Mouse (Mus musculus): ENCODE data around the gene Tedc1. TPM values are rescaled to one million over a fixed set of nuclear protein-coding genes. Genes with fewer than 3 reads are reported as not detected.
A peak's percentile ranks its signal among the peaks of the same experiment; 100 is the strongest.

Tedc1 gene
- total and polyA plus RNA-seq, 3 experiments, result 0.66 to 3.6 (median 1.4) TPM

DNA sequence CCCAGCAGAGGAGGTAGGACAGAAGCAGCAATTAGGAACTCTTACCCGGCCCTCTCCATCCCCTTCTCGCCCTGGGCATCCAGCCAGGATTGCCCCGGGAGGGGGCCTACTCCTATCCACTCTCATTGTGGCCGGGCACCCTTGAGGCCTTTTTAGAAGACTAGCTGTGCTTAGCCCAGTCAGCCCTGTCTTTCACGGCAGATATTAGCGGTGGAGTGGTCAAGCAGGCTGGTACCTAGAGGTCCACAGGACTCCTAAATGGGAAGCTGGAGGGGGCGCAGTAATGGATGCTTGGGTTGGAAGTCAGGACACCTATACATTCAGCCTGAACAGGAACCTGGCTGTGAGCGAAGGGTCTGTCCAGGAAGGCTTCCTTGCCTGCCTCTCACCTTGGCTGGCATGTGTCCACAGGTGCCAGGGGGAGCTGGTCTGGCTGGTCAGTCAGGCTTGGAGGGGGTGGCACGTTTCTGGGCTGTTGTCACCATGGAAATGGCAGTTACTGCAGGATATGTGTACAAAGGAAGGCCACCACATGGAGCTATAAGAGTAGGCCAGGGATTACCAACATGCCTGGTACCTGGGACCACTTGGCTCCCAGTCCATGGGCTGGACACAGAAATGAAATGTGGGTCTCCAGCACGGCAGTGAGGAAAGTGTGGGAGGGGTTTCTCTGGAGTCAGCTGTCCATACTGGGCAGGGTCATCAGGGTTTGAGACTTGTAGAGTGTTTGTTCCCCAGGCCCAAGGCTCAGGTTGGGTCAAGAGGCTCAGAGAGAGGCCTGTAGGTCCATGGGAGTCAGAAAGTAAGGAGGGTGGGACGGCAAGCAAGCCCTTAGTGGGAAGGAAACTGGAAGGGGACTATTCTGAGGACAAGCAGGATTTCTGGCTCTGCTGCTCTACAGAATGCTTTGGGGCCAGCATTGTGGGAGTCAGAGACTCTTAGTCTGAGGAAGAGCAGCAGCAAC is 17.0 kb upstream of the Tedc1 start:
- DNase-seq, result no peak

GRCm38 (mm10) chr12:113139908-113140615 is 16.2 kb upstream of the Tedc1 start, which contains the start of gene Crip2:
Gene Crip2 (plus strand): TSS chr12:113140236.
- peak; percentile 92 for DNase-seq

DNA sequence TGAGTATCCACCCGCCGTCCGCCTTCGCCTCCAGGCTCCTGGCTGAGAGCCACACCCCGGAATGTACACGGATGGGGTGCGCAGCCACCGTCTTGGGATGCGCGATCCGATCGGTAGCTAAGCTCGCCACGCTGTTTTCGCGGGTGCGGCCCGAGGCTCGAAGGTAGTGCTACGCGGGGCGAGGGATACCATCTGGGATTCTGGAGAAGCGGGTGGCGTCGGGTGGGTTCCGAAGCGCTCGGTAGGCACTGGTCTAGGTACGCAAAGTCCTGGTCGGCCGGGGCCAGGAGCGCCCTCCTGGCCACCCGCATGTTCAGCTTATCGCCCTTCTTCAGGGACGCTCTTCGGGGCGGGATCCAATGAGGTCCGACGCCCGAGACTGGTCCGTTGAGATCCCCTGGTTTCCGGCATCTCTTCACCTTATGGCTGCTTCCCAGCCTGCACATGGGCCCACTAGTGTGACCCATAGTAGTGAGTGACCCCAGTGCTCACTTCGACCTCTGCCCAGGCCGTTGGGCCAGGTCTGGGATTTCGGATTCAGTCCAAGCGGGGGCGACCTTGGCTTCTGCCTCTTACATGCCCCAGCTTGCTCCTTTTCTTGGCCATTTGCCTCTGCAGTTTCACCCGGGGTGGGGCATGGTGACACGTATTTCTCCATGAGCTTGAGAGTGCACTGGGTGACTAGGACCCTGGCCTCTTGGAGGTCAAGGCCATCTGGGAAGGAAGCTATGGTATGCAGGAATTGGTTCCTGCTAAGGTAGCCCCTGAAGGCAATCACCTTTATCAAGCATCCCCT is 15.4 kb upstream of the Tedc1 start:
- DNase-seq, result peak; percentile 81

GRCm38 (mm10) chr12:113141531-113141973 is 14.7 kb upstream of the Tedc1 start:
- DNase-seq, result peak; percentile 67

DNA sequence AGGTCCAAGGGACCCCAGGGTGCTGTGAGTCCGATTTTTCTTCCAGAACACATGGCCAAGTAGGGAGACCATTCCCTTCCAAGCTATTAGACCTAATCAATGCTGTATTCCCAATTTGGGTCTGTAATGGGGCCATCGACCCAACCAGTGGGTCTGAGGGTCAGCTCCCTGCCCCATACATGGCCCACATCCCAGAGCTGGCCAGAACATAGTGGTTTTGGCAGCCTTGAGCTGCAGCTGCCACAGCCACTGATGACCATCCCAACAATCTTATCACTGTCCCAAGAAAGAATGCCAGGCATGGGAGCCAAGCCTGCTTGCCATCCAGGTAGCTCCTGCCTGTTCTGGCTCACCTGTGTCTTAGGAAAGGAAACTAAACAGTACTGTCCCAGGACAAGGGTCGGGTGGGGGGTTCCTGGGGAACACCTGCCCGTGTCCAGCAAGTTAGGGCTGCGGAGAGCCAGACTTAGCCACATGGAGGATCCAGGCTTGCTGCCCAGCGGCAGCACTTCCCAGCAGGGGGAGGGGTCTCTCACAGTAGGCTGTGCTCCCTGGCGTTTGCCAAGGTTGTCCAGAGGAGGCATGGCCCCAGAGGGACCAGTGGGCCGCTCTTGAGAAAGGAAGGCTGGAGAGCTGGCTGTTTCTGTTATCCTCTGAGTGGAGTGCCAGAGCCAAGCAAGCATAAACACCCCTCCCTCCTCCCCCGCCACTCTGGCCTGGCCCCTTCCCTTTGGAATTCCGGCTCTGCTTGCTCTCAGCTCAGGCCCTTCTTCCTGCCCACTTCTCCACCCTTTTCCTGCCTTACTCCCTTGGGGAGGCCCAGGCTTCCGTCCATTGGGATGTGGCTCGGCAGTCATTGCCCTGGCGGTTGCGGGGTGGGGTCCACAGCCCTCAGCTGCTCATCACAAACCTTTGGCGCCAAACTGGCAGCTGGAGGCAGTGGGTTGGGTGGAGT is 13.9 kb upstream of the Tedc1 start:
- DNase-seq, result peak; percentile 81

DNA sequence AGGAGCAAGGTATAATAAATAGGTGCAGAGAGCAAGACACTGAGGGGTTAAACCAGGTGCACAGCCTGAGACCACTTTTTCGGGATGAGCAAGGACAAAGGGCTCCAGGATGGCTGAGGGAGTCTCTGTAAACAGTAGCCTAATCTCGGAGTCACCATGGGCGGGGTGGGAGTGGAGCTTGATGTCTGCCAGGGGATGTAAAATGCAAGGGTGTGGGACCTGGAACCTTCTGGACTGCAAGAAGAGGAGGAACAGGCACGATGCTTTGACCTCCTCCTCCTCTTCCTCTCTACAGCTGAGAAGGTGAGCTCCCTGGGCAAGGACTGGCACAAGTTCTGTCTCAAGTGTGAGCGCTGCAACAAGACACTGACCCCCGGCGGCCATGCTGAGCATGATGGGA is 13.1 kb upstream of the Tedc1 start:
- no peak for DNase-seq

GRCm38 (mm10) chr12:113144001-113144756 is 12.0 kb upstream of the Tedc1 start:
- peak; percentile 66 for DNase-seq

GRCm38 (mm10) chr12:113144886-113145285 is 11.3 kb upstream of the Tedc1 start:
- no peak for DNase-seq

DNA sequence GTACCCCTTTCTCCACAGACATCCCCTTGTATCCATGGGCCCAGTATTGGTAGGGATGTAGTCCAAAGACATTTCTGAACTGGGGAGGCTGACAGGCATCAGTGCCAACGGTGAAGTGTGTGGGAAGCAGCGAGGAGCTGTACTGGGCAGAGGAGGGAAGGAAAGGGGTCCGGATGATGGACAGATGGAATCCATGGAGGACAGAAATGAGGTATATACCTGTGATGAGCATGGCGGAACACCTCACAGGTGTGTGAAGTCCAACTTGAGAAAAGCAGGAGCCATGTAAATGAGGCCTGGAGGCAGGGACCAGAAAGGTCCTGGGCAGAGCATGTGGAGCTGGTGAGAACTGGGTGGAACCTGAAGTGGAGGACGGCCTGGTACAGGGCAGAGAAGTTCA is 10.6 kb upstream of the Tedc1 start:
- DNase-seq, result no peak

DNA sequence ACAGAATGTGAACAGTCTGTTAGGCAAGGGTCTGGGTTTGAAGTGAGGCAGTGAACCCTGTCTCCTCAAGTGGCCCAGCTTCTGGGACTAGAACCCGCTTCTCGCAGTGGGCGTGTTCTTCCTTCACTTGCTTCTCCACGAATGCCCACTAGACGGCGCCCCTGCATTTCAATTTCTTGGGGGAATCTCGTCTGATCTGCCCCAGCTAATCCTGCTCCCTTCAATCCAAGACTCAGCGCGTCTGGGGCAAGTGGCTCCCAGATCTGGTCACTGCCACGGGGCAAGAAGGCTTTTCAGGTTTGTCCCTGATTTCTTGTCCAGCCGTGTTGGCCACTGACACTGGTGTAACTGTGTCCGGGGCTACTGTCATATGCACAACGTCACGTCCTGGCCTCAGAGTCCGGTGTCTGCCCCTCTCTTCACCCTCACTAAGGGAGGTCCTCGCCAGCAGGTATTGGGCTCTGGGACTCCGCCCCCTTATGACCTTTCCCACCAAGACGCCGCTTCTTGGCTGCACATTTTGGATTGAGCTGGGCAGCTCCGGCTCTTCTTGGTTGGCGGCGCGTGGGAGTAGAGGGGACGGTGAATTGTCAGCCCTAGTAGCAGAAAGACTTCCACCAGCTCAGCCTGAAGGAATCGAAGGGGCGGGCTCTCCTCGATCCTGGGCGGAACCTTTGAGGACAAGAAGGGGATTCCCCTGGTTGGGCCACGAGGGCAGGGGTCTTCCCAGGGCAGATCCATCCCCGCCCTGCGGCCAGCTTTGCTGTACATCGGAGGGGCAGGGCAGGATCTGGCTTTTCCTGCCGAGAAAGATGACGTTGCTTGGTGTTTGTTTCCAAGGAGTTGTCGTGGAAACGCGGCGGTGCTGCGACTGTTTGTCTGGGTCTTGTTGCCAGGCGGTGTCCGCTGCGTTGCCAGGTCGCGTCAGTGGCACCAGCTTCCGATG is 9.8 kb upstream of the Tedc1 start, which contains the start of gene Crip1:
Gene Crip1, plus strand, starts transcription at position 205 of the 946 bp plus-strand sequence.
- peak; percentile 88 for DNase-seq

DNA sequence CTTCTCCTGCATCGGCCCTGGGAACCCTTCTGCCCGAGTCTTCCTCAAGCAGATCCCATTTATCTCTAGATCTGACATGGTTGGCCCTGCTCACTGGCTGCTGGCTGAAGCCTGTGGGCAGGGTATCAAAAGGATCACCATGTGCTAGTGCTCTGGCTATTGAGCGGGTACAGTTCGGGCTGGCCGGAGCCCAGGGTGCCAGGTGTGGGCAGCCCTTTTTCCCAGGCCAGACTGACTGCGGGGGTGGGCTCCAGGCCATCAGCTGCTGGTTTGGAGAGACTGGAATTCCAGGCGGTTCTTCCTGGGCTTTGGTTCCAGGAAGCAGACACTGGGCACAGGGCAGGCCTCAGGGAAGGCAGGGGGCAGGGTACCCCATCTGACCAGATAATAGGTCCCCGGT is 8.7 kb upstream of the Tedc1 start:
- peak; percentile 27 for DNase-seq

GRCm38 (mm10) chr12:113148381-113149035 is 7.7 kb upstream of the Tedc1 start:
- DNase-seq, result peak; percentile 31

- DNase-seq, result no peak
Measured at GRCm38 (mm10) chr12:113149341-113149740, 6.9 kb upstream of the Tedc1 start.

DNA sequence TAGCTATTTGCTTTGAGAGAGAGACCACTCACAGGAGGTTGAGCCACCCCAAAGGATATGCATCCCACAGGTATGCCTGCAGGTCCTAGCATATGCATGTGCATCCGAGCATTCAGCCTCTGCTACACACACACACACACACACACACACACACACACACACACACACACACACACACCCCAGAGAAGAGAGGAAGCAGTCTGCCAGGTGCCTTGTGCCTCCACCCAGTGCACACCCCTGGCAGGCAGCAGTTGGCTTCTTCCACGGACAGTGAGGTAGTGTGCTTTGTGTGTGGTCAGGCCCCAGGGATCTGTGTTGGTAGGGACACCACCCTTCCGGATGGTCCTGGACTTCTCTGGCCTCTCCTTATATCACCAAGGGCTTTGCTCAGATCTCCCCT is 6.3 kb upstream of the Tedc1 start:
- DNase-seq, result no peak

- no peak for DNase-seq
Measured at GRCm38 (mm10) chr12:113150591-113150990, 5.6 kb upstream of the Tedc1 start.

DNA sequence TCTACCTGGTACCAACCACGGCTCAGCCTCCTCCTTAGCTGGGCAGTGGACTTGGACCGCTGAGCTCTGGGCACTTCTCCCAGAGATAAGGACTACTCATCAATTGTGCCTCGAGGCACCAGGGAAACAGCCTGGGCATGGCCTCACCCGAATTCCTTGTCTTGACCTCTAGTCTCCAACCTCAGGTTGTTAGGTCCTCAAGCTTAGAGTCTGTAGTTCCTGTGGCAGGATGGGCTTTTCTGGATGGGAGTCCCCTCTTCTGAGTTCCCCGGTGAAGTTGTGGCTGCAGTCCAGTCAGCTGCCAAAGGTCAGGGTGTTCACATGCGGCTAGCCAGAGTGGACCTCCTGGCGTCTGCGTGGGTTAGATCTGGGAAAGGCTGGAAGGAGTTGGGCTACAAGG is 5.2 kb upstream of the Tedc1 start:
- no peak for DNase-seq

DNA sequence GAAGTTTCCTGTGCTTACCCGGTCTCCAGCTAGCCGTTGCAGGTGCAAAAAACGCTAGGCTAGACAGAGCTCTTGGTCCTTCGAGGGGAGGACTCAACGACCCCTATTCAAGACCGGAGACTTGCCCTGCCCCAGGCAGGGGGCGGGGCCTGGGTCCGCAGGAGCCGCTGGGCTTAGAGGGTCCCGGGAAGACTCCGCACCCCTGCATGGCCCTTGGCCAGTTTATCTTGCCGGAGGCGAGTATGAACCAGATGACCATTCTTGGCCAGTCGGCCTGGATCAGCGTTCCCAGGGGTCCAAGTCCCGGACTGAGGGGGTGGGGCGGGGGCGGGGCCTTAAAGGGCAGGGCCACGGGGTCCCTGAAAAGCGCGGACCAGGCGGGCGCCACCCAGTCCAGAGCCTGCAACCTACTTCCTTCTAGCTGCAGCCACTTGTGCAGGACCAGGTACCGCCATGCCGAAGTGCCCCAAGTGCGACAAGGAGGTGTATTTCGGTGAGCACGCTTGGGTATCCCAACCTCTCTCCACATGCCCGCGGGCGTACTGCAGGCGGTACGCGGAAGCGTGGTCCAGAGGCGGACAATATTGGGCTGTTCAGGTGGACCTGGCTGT is 4.5 kb upstream of the Tedc1 start:
- peak; percentile 35 for DNase-seq

DNA sequence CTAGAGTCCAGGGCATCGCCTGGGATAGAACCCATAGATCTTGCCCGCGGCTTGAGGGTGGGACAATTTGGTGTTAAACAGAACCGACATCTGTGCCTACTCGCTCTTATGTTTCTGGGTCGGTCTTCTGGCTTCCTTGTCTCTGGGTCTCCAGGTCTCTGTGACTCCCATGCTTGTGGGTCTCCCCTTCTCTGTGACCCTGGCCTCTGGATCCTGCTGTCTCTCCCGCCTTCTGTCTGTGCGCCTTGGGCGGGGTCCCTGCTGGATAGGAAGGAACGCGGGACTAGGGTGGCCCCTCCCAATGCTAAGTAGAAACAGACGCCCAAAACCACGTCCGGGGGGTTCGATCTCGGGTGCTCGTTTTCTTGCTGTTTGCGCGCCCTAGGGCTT is 4.0 kb upstream of the Tedc1 start:
- no peak for DNase-seq

Measured in adrenal gland, adult 2 months (tissue).